Mouse (Mus musculus) limb, embryonic 10.5 days (tissue): ENCODE data around the gene Gsta4. TPM values are rescaled to one million over a fixed set of nuclear protein-coding genes. Genes with fewer than 3 reads are reported as not detected.
A peak's percentile ranks its signal among the peaks of the same experiment; 100 is the strongest.

ENCODE experiments used
- DNase-seq: peaks from one replicate; pipeline ENCODE4 v3.0.0-alpha.2; 2017; ENCODE audit warnings: low spot score
- H3K27ac ChIP-seq: fragments of 300-500 bp; sonication (generic); 2 replicates; pipeline ENCODE4 v1.5.1; 2016; ENCODE audit warnings: mild to moderate bottlenecking
- H3K27me3 ChIP-seq: fragments of 300-500 bp; sonication (generic); 2 replicates; pipeline ENCODE4 v1.6.1; 2016; ENCODE audit warnings: low read depth, mild to moderate bottlenecking; ENCODE audit not compliant: poor library complexity, severe bottlenecking
- H3K36me3 ChIP-seq: fragments of 300-500 bp; sonication (generic); 2 replicates; pipeline ENCODE4 v1.6.1; 2016; ENCODE audit warnings: mild to moderate bottlenecking, moderate library complexity
- H3K4me1 ChIP-seq: fragments of 300-500 bp; sonication (generic); 2 replicates; pipeline ENCODE4 v1.6.1; 2016
- H3K4me3 ChIP-seq: fragments of 300-500 bp; sonication (generic); 2 replicates; pipeline ENCODE4 v1.5.1; 2016; ENCODE audit warnings: mild to moderate bottlenecking, moderate library complexity
- H3K9me3 ChIP-seq: fragments of 300-500 bp; sonication (generic); replicated peaks from 2 replicates; pipeline ENCODE4 v1.6.1; 2016; ENCODE audit warnings: mild to moderate bottlenecking
- WGBS: fragments of 180-500 bp; shearing (Covaris S2); methylation state at CpG from one replicate; pipeline ENCODE4 v1.1.7; 2016; 5-methylcytosine and 5-hydroxymethylcytosine counted together
- polyA plus RNA-seq: library from polyadenylated mRNA; unstranded; fragments of >200 nt; fragmentation: Nextera tagmentation; extraction: Ambion mirVana; gene quantifications from 2 replicates; pipeline ENCODE4 v1.2.1, GENCODE M21; 2016

The Gsta4 gene
- polyA plus RNA-seq, 1 experiment from 2014 or later, result 114 TPM

DNA sequence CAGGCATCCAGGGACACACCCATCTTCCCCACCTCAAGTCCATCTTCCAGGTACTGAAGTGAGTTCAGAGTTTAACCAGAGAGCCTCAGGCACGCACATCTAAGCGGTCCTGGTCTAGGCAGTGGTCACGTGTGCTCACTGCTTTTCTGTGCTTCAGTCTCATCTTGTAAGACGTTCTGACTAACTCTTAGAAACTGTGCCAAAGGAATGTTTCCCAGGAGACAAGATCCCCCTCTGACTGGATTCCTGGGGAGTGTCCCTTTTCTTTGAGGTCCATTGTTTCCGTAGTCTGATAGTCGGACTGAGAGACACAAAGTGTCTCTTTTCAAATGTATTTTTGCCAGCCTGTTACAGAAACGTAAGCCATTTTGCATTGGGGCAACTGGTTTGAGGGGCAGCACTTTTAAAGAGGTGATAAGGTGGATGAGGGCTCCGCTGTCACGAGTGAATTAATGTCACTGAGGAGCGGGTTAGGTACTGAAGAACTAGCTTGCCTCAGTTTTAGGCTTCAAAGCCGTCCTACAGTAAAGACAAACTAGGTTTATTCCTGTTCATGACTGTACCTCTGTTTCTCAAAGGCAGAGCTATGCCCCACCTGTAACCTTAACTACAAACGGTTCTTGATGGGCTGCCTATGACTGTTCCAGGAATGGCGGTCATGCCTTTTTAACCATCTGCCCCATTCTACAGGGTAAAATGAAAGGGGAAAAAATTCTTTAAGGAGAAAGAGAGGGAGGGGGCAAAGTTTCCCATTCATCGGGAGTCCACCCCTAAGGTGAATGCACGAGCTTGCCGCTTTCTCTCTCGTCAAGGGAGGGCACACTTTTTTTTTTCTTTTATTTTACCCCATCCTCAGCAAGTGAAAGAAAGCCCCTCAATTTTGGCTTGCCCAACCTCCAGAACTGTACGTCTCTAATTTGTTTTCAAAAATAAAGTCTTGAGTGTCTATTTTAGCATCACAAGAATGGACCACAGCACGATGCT is 8.4 kb downstream of the Gsta4 start:
- Histone ChIP-seq H3K4me3 (peak overlapping the region; percentile 57), H3K4me1 (peaks cover 36% of the 10 kb centered on the region), H3K36me3 (no peaks in the 10 kb centered on the region), H3K27ac (no peak overlapping the region), H3K9me3 (no peaks in the 10 kb centered on the region), H3K27me3 (peaks cover 18% of the 10 kb centered on the region; the same call in 1 of the 2 replicates)
- no peak for DNase-seq
- WGBS, result 3% methylated on average over 19 of the region's 19 CpGs

DNA sequence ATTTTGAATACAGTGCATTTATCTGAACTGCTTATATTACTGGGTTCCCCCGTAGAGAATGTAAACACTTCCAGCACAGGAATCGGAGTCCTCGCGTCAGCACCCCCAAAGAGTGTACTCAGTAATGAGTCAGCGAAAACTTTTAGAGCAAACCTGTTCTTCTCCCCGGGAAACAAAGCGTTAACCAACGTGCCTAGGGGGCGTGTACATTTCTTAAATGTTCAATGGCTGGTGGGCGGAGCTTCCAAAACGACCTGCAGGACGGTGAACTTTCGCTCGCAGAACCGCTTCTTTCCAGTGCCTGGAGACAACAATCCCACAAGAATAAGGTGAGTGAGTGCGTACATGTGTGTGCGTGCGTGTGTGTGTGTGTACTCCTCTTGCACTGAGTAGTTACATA is 9.2 kb downstream of the Gsta4 start:
- peaks cover 36% of the 10 kb centered on the region for H3K4me1 ChIP-seq
- under 1% methylated on average over 18 of the region's 18 CpGs for WGBS

DNA sequence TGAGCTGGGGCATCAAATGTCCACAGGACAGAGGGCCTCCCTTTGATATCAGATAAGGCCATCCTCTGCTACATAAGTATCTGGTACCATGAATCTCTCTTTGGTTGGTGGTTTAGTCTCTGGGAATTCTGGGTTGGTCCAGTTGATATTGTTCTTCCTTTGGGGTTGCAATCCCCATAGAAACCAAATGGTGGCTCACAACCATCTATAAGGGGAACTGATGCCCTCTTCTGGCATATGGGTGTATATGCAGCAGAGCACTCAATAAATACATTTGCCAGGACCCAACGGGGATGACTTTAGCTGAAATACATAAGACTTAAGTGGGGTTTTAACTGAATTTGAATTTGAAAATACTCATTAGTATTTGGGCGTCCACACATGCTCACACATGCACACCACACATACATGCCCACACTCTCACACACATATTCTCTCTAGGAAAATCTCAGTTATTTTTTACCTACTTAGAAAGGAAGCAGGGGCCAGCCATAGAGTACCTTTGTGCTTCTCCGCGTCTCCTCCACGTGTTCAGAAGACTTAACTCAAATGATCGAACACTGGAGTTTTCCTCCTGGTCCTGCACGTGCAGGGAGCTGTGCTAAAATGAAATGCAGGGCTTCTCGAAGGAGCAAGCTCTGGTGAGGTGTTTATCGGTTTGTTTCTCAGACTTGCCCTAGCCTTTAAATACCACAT is 11.5 kb downstream of the Gsta4 start:
- Histone ChIP-seq H3K27ac (no peak overlapping the region), H3K4me1 (peaks cover 36% of the 10 kb centered on the region), H3K36me3 (peaks cover 14% of the 10 kb centered on the region), H3K9me3 (no peaks in the 10 kb centered on the region), H3K27me3 (peaks cover 18% of the 10 kb centered on the region; the same call in 1 of the 2 replicates), H3K4me3 (no peak overlapping the region)
- peak; percentile 39 for DNase-seq
- 56% methylated on average over 9 of the region's 9 CpGs for WGBS

More for the DNA sequence above, 9.2 kb downstream of the Gsta4 start:
- Histone ChIP-seq H3K9me3 (no peaks in the 10 kb centered on the region), H3K27ac (peak overlapping the region; percentile 82), H3K36me3 (no peaks in the 10 kb centered on the region), H3K27me3 (peaks cover 18% of the 10 kb centered on the region; the same call in 1 of the 2 replicates), H3K4me3 (peak overlapping the region; percentile 57)
- peak; percentile 79 for DNase-seq

DNA sequence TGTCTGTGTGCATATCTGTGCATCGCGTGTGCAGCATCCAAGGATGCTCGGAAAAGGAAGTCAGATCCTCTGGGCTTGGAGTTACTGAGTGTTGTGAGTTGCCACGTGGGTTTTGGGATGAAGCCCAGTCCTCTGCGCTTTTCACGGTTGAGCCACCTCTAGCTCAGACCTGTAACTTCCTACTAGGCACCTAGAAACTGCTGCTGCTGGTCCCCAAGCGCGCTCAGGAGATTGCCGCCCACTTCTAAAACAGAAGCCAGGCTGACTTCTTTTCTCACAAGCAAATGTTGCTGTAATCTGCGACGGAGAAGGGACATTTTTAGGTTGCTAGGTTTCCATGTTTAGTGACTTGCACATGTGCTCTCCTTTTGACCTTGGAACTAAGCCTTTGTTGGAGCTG is 12.5 kb downstream of the Gsta4 start:
- H3K36me3 ChIP-seq, result peaks cover 19% of the 10 kb centered on the region
- H3K9me3 ChIP-seq, result no peaks in the 10 kb centered on the region
- H3K4me3 ChIP-seq, result no peak overlapping the region
- DNase-seq, result no peak
- peaks cover 11% of the 10 kb centered on the region; the same call in 1 of the 2 replicates for H3K27me3 ChIP-seq
- WGBS, result 90% methylated on average over 11 of the region's 11 CpGs
- peaks cover 36% of the 10 kb centered on the region for H3K4me1 ChIP-seq
- peak overlapping the region; percentile 11; the same call in 1 of the 2 replicates for H3K27ac ChIP-seq

DNA sequence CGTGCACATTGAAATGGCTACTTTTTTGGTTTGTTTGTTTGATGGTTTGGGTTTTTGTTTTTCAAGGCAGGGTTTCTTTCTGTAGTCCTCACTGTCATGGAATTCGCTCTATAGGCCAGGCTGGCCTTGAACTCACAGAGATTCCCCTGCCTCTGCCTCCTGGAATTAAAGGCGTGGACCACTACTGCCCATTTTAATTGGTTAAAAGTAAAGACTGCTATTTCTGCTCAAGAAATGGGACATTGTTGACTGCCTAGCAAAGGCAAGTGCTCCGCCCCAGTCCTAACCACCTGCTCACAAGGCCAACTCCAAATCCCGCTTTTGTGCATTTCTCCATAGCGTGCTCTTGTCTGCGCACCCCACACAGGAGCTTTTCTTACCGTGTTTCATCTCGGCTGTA is 15.2 kb downstream of the Gsta4 start:
- H3K4me1 ChIP-seq, result peaks cover 16% of the 10 kb centered on the region
- 94% methylated on average over 9 of the region's 9 CpGs for WGBS
- H3K36me3 ChIP-seq, result peaks cover 43% of the 10 kb centered on the region
- no peak overlapping the region for H3K4me3 ChIP-seq
- H3K27ac ChIP-seq, result no peak overlapping the region
- DNase-seq, result no peak
- H3K27me3 ChIP-seq, result no peaks in the 10 kb centered on the region
- no peaks in the 10 kb centered on the region for H3K9me3 ChIP-seq

DNA sequence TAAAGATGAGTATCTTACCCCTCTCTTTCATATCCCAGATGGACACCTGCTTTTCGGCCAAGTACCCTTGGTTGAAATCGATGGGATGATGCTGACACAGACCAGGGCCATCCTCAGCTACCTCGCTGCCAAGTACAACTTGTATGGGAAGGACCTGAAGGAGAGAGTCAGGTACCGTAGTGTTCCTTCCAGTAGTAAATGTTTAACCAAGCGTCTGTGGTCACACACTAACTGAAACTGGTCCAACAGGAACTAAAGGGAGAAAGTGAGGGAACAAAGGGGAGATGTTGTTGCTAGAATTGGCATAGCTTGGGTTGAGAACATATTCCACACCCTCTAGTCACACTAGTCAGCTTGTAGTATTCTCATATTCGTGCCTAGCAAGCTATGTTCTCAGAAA is 21.6 kb downstream of the Gsta4 start:
- H3K9me3 ChIP-seq, result no peaks in the 10 kb centered on the region
- no peaks in the 10 kb centered on the region for H3K27me3 ChIP-seq
- no peak overlapping the region for H3K4me3 ChIP-seq
- WGBS, result 89% methylated on average over 6 of the region's 6 CpGs
- no peak overlapping the region for H3K27ac ChIP-seq
- peaks cover 70% of the 10 kb centered on the region for H3K36me3 ChIP-seq
- H3K4me1 ChIP-seq, result peaks cover 16% of the 10 kb centered on the region
- no peak for DNase-seq

DNA sequence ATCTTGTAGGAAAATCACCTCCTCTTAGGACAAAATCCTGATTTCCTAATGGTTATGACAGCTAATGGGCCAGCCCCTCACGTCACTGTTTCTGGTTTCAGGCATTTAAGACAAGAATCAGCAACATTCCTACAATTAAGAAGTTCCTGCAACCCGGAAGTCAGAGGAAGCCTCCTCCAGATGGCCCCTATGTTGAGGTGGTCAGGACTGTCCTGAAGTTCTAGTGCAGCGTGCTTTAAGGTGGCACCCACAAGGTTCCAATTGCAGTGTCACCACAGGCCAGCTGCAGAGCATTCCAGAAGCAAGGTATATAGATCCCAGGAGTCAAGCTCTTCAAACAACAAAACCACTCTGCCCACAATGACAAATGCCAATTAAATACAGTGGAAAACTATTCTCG is 26.4 kb downstream of the Gsta4 start:
- no peaks in the 10 kb centered on the region for H3K9me3 ChIP-seq
- H3K4me1 ChIP-seq, result peaks cover 17% of the 10 kb centered on the region
- no peak overlapping the region for H3K27ac ChIP-seq
- H3K36me3 ChIP-seq, result peaks cover 63% of the 10 kb centered on the region
- no peak overlapping the region for H3K4me3 ChIP-seq
- no peak for DNase-seq
- WGBS, result 57% methylated on average over 4 of the region's 4 CpGs
- H3K27me3 ChIP-seq, result no peaks in the 10 kb centered on the region

DNA sequence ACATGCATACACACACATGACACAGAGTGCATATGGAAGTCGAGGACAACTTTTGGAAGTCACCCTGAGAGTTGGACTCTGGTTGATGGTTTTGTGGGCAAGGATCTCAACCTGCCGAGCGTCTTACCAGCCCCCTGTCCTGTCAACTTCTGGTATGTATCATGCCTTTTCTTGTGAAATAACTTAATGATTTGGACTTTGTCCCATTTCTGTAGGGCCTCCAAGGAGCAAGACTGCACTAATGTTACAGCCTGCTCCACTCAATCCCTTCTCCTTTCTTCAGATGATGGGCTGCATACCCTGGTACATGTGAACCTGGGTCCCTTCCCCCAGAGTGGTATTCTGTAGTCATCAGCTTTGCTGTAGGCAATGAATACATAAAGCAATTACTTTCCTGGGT is 27.5 kb downstream of the Gsta4 start:
- Histone ChIP-seq H3K4me3 (no peak overlapping the region), H3K9me3 (no peaks in the 10 kb centered on the region), H3K4me1 (peaks cover 17% of the 10 kb centered on the region), H3K27me3 (no peaks in the 10 kb centered on the region), H3K27ac (no peak overlapping the region), H3K36me3 (peaks cover 52% of the 10 kb centered on the region)
- no peak for DNase-seq
- 96% methylated on average over 3 of the region's 3 CpGs for WGBS

DNA sequence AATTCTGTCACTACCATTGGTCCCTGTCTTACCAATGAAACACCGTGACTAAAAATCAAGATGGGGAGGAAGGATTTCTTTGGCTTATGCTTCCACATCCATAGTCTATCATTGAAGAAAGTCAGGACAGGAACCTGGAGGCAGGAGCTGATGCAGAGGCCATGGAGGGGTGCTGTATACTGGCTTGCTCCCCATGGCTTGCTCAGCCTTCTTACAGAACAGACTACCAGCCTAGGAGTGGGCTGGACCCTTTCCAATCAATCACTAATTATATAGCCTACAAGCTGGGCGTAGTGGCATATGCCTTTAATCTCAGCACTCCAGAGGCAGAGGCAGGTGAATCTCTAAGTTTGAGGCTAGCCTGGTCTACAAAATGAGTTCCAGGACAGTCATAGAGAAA is 28.2 kb downstream of the Gsta4 start:
- WGBS, result 95% methylated on average over 2 of the region's 2 CpGs
- Histone ChIP-seq H3K27me3 (no peaks in the 10 kb centered on the region), H3K36me3 (peaks cover 45% of the 10 kb centered on the region), H3K4me3 (no peak overlapping the region), H3K9me3 (no peaks in the 10 kb centered on the region), H3K27ac (no peak overlapping the region), H3K4me1 (peaks cover 17% of the 10 kb centered on the region)
- DNase-seq, result no peak

DNA sequence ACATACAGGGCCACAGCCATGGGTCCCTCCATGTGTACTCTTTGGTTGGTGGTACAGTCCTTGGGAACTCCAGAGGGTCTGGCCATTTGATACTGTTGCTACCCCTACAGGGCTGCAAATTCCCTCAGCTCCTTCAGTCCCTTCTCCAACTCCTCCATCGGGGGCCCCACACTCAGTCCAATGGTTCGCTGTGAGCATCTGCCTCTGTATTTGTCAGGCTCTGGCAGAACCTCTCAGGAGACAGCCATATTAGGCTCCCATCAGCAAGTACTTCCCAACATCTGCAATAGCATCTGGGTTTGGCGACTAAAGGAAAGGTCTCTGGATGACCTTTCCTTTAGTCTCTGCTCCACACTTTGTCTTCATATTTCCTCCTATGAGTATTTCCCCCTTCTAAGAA is 28.9 kb downstream of the Gsta4 start:
- Histone ChIP-seq H3K27ac (no peak overlapping the region), H3K4me1 (peaks cover 17% of the 10 kb centered on the region), H3K36me3 (peaks cover 38% of the 10 kb centered on the region), H3K9me3 (no peaks in the 10 kb centered on the region), H3K4me3 (no peak overlapping the region), H3K27me3 (no peaks in the 10 kb centered on the region)
- 98% methylated on average over 3 of the region's 3 CpGs for WGBS
- DNase-seq, result no peak

DNA sequence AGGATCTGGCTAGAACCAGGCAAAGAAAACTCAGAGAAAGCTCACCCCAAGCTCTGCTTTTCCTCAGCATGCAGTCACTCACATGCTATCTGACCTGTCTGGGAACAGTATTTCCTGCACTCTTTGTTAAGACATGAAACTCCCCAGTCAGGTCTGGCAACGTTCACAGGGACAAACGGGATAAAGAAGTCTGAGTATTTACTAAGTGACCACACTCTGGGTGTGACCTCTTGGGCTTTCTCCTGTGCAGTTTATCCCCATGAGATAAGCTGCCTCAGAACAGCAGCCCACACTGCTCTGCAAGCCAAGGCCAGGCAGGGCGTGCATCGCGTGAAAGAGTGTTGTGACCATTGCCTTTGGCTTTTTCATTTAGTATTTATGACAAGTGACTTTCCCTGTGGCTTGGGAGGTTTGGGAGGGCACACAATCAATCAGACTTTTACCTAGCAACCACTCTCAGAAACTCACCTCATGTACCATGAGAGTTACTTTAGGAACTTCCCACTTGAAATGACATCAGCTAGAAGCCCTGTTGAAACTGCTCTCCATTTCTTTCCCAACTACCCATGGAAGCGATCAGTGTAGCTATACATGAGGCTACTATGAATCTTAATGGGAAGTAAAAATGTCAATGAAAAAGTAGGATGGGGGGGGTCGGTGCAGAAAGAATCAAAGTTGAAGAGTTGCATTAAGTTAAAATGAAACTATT is 29.9 kb downstream of the Gsta4 start:
- DNase-seq, result no peak
- Histone ChIP-seq H3K27me3 (no peaks in the 10 kb centered on the region), H3K9me3 (no peaks in the 10 kb centered on the region), H3K36me3 (peaks cover 35% of the 10 kb centered on the region), H3K4me1 (peaks cover 17% of the 10 kb centered on the region), H3K4me3 (no peak overlapping the region), H3K27ac (no peak overlapping the region)
- 83% methylated on average over 7 of the region's 7 CpGs for WGBS

DNA sequence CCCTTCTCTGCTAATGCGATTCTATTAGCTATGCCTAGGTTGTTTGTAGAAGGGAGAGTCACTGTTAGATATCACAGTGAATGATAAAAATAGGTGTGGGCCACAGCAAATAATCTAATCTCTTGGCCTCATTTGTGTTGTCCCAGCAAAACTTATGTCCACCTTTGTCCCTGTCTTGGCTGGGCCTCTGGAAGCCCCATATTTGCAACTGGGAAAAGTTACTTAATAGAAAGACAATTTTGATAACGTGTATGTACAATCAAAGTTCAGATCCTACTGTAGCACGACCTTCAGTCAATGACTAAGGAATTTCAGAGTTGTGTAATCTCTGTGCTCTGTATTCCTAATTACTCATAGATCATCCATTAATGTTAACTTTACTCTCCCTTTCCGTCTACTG is 34.5 kb downstream of the Gsta4 start:
- Histone ChIP-seq H3K27ac (no peak overlapping the region), H3K36me3 (no peaks in the 10 kb centered on the region), H3K4me1 (no peaks in the 10 kb centered on the region), H3K27me3 (no peaks in the 10 kb centered on the region), H3K9me3 (no peaks in the 10 kb centered on the region), H3K4me3 (no peak overlapping the region)
- DNase-seq, result no peak
- 81% methylated on average over 4 of the region's 4 CpGs for WGBS
